Mouse (Mus musculus) bone marrow, adult 2 months (tissue): ENCODE data around the gene Stk16. TPM values are rescaled to one million over a fixed set of nuclear protein-coding genes. Genes with fewer than 3 reads are reported as not detected.

Experiments used
- H3K27ac ChIP-seq: fragments of 200-500 bp; 2 replicates; pipeline ENCODE4 v1.5.1; 2012; ENCODE audit warnings: low read depth, mild to moderate bottlenecking, control low read depth, inconsistent platforms, low read length; ENCODE audit not compliant: control insufficient read depth, poor library complexity, insufficient read depth
- H3K4me1 ChIP-seq: fragments of 200-500 bp; 2 replicates; pipeline ENCODE4 v1.6.1; 2011; ENCODE audit warnings: low read length; ENCODE audit not compliant: control insufficient read depth, insufficient read depth
- H3K4me3 ChIP-seq: fragments of 200-500 bp; replicated peaks from 2 replicates; pipeline ENCODE3; 2011; ENCODE audit warnings: mild to moderate bottlenecking, low read depth, low read length, control low read depth; ENCODE audit not compliant: control insufficient read depth
- CTCF ChIP-seq: fragments of 200-500 bp; IDR thresholded peaks from 2 replicates; pipeline ENCODE4 v1.5.1; 2011; ENCODE audit warnings: low read length, control low read depth; ENCODE audit not compliant: control insufficient read depth, insufficient read depth
- POLR2A ChIP-seq: fragments of 200-500 bp; IDR thresholded peaks from 2 replicates; pipeline ENCODE4 v1.6.1; 2011; ENCODE audit warnings: low read depth, mild to moderate bottlenecking, control low read depth, low read length, borderline replicate concordance; ENCODE audit not compliant: control insufficient read depth
- WGBS: fragments of 180-500 bp; shearing (Covaris S2); methylation state at CpG from one replicate; pipeline ENCODE4 v1.1.7; 2018; 5-methylcytosine and 5-hydroxymethylcytosine counted together
- polyA plus RNA-seq: library from polyadenylated mRNA; stranded (reverse); fragments of >200 nt; gene quantifications from 2 replicates; pipeline ENCODE4 v1.2.4, GENCODE M21; 2011; ENCODE audit warnings: low replicate concordance; ENCODE audit not compliant: missing spikeins, insufficient read depth, insufficient read length

The Stk16 gene
- polyA plus RNA-seq: 74.2 and 168 TPM in 2 replicates

- Histone ChIP-seq H3K27ac (peak within 1 kb of the TSS; percentile 77), H3K4me1 (peaks cover 9% of the 10 kb centered on the region), H3K4me3 (peak within 1 kb of the TSS; percentile 84)
- WGBS: 2% methylated on average over 42 of the region's 42 CpGs
- TF ChIP-seq CTCF: no peak
- peak; percentile 97; the same call in 1 of the 2 replicates for TF ChIP-seq POLR2A
Measured at GRCm38 (mm10) chr1:75210136-75211087, at the start of gene Stk16, which contains the start of gene Glb1l. Stk16 (plus strand) TSS chr1:75210838. Glb1l (minus strand) TSS chr1:75210813.

GRCm38 (mm10) chr1:75168093-75168471, 42.6 kb upstream of the Stk16 start:
- peaks cover 1% of the 10 kb centered on the region; the same call in 1 of the 2 replicates for H3K4me1 ChIP-seq
- peak overlapping the region; percentile 70 for H3K4me3 ChIP-seq
- WGBS: 6% methylated on average over 7 of the region's 7 CpGs
- TF ChIP-seq CTCF (no peak), POLR2A (no peak)
- H3K27ac ChIP-seq: peak overlapping the region; percentile 73

- Histone ChIP-seq H3K27ac (peak within 1 kb of the TSS; percentile 87), H3K4me3 (peak within 1 kb of the TSS; percentile 70), H3K4me1 (peaks cover 1% of the 10 kb centered on the region; the same call in 1 of the 2 replicates)
- TF ChIP-seq CTCF: no peak
- peak; percentile 71; the same call in 1 of the 2 replicates for TF ChIP-seq POLR2A
- WGBS: 4% methylated on average over 58 of the region's 59 CpGs
Measured at GRCm38 (mm10) chr1:75168472-75169464, 41.9 kb upstream of the Stk16 start, which contains the start of gene Zfand2b. Zfand2b (plus strand) TSS chr1:75168646.

- H3K27ac ChIP-seq: peak overlapping the region; percentile 94
- TF ChIP-seq CTCF (no peak), POLR2A (no peak)
- under 1% methylated on average over 23 of the region's 23 CpGs for WGBS
Measured at GRCm38 (mm10) chr1:75179334-75180104, 31.1 kb upstream of the Stk16 start.

GRCm38 (mm10) chr1:75180105-75180590, 30.5 kb upstream of the Stk16 start, which contains the start of gene Abcb6:
Abcb6 (minus strand) TSS chr1:75180392.
- peak within 1 kb of the TSS; percentile 78 for H3K4me3 ChIP-seq
- H3K27ac ChIP-seq: peak within 1 kb of the TSS; percentile 94
- under 1% methylated on average over 31 of the region's 31 CpGs for WGBS
- no peaks in the 10 kb centered on the region; the same call in 1 of the 2 replicates for H3K4me1 ChIP-seq
- TF ChIP-seq CTCF (0 out of 2 replicates have a peak, but pooled peaks have one; percentile 2), POLR2A (peak; percentile 92; the same call in 1 of the 2 replicates)

More at GRCm38 (mm10) chr1:75179334-75180104, 31.1 kb upstream of the Stk16 start:
- peak overlapping the region; percentile 78 for H3K4me3 ChIP-seq
- no peaks in the 10 kb centered on the region; the same call in 1 of the 2 replicates for H3K4me1 ChIP-seq

- 38% methylated on average over 7 of the region's 7 CpGs for WGBS
- Histone ChIP-seq H3K4me1 (no peaks in the 10 kb centered on the region; the same call in 1 of the 2 replicates), H3K4me3 (no peak overlapping the region), H3K27ac (no peak overlapping the region)
- TF ChIP-seq POLR2A: no peak
- no peak for TF ChIP-seq CTCF
Measured at GRCm38 (mm10) chr1:75180741-75181140, 29.9 kb upstream of the Stk16 start.
